Mouse (Mus musculus): Measurements from ENCODE around the gene Evi2. TPM values are rescaled to one million over a fixed set of nuclear protein-coding genes. Genes with fewer than 3 reads are reported as not detected.
A peak's percentile ranks its signal among the peaks of the same experiment; 100 is the strongest.

Gene Evi2
- total RNA-seq (2012; rRNA removed) (1.0 and 1.2 TPM in 2 replicates), total RNA-seq (2014; rRNA removed) (2.8 and 3.8 TPM in 2 replicates), polyA plus RNA-seq (2012; ENCODE audit: insufficient read length, low read depth) (2.9 and 6.2 TPM in 2 replicates)

DNA sequence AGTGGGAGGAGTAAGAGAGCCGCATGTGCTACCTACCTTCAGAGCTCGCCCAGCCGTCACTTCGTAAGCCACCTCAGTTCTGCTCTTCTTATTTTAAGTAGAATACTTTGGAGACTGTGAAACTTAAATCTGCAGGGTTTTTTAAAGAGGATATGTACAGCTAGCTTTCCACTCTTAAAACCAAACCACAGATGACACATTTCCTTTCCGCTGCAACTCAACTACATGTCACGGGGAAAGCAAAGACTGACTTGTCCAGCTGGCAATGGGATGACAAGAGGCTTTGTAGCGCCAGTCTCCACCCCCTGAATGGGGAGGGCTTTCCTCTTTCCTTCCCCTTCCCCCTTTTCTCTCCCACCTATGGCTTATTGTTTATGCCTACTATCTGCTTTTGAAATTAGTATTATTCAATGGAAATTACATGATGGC is at the start of gene Evi2, which contains the start of gene Evi2a:
Evi2 (minus strand) TSS at position 257 of the 429 bp plus-strand sequence.
Evi2a (minus strand) TSS at position 277 of the 429 bp plus-strand sequence.
- Histone ChIP-seq H3K9ac (ENCODE audit: insufficient read depth, low read depth) (peak within 1 kb of the TSS; percentile 99), H3K9me3 (replicated peaks; ENCODE audit: low read length) (no peaks in the 10 kb centered on the region), H3K36me3 (replicated peaks in 1 of 2; ENCODE audit: control insufficient read depth in 1 of 2, insufficient read depth in 1 of 2, low read length in 1 of 2) (peaks cover 15 to 47% of the 10 kb centered on the region in 2 experiments), H3K4me3 (replicated peaks in 1 of 3; ENCODE audit: low read depth in 2 of 3, low read length in 2 of 3, poor library complexity in 1 of 3) (peak within 1 kb of the TSS; percentile 65 to 89 (median 78)), H3K27me3 (replicated peaks) (no peaks in the 10 kb centered on the region), H3K4me2 (ENCODE audit: insufficient read depth, low read depth, poor library complexity, severe bottlenecking) (peak within 1 kb of the TSS; percentile 83), H3K27ac (ENCODE audit: insufficient read depth, low read depth) (peak within 1 kb of the TSS; percentile 97), H3K4me1 (ENCODE audit: control insufficient read depth in 1 of 2, insufficient read depth in 2 of 2) (peaks cover 17 to 51% of the 10 kb centered on the region in 2 experiments), H3K79me2 (replicated peaks; ENCODE audit: control insufficient read depth, extremely low read depth, insufficient read depth, poor library complexity, severe bottlenecking) (peaks cover 22% of the 10 kb centered on the region)
- dilution Hi-C loops (cut with MboI; ENCODE audit: extremely low pct_ligation_motif_present, extremely low pct_unique_long_range_greater_than_20kb, low sequenced_read_pairs): no loop called here
- TF ChIP-seq TCF12 (IDR thresholded peaks at IDR 0.05; ENCODE audit: low read depth, low read length) (peak; percentile 92), ZNF384 (IDR thresholded peaks at IDR 0.05; ENCODE audit: low read depth, low read length) (0 out of 2 replicates have a peak, but pooled peaks have one; percentile 14), E2F4 (IDR thresholded peaks at IDR 0.05; ENCODE audit: insufficient replicate concordance, low read depth, low read length) (peak; percentile 24; the same call in 1 of the 2 replicates), JUN (IDR thresholded peaks at IDR 0.05; ENCODE audit: insufficient read depth, low read depth, low read length) (0 out of 2 replicates have a peak, but pooled peaks have one; percentile 30), MAX (IDR thresholded peaks at IDR 0.05; ENCODE audit: low read length) (peak; percentile 75), ELF1 (IDR thresholded peaks at IDR 0.05; ENCODE audit: low read depth, low read length) (peak; percentile 74), CHD1 (IDR thresholded peaks at IDR 0.05; ENCODE audit: low read depth, low read length) (peak; percentile 90; the same call in 1 of the 2 replicates), CTCF (conservative IDR thresholded peaks at IDR 0.05 in 1 of 2, IDR thresholded peaks at IDR 0.05 in 1 of 2; ENCODE audit: low read depth in 2 of 2, low read length in 2 of 2) (no peak), EP300 (IDR thresholded peaks at IDR 0.05; ENCODE audit: low read length) (peak; percentile 83), MAZ (IDR thresholded peaks at IDR 0.05; ENCODE audit: low read depth, low read length) (peak; percentile 98), MAFK (IDR thresholded peaks at IDR 0.05; ENCODE audit: insufficient replicate concordance, low read length) (0 out of 2 replicates have a peak, but pooled peaks have one; percentile 33), ZKSCAN1 (IDR thresholded peaks at IDR 0.05; ENCODE audit: borderline replicate concordance, low read depth, low read length) (no peak), CHD2 (IDR thresholded peaks at IDR 0.05; ENCODE audit: low read length) (peak; percentile 64; the same call in 1 of the 2 replicates), RAD21 (IDR thresholded peaks at IDR 0.05; ENCODE audit: low read depth, low read length) (no peak; the same call in 1 of the 2 replicates), PAX5 (IDR thresholded peaks at IDR 0.05; ENCODE audit: low read length) (no peak), ZC3H11A (IDR thresholded peaks at IDR 0.05; ENCODE audit: low read depth, low read length) (no peak), MYC (IDR thresholded peaks at IDR 0.05; ENCODE audit: low read depth, low read length) (peak; percentile 92), HCFC1 (IDR thresholded peaks at IDR 0.05; ENCODE audit: low read depth, low read length) (peak; percentile 44; the same call in 1 of the 2 replicates), NELFE (IDR thresholded peaks at IDR 0.05; ENCODE audit: low read depth, low read length) (peak; percentile 87), MXI1 (IDR thresholded peaks at IDR 0.05; ENCODE audit: low read depth, low read length) (peak; percentile 95), KAT2A (IDR thresholded peaks at IDR 0.05; ENCODE audit: insufficient replicate concordance, low read length) (no peak), IRF4 (IDR thresholded peaks at IDR 0.05; ENCODE audit: low read depth, low read length) (peak; percentile 76), USF2 (conservative IDR thresholded peaks at IDR 0.05; ENCODE audit: low read depth, low read length) (no peak), SMC3 (IDR thresholded peaks at IDR 0.05; ENCODE audit: low read depth, low read length) (no peak), BHLHE40 (IDR thresholded peaks at IDR 0.05; ENCODE audit: low read depth, low read length) (peak; percentile 91), TBP (conservative IDR thresholded peaks at IDR 0.05; ENCODE audit: low read depth, low read length) (peak; percentile 97), GABPA (IDR thresholded peaks at IDR 0.05; ENCODE audit: insufficient replicate concordance, low read depth, low read length) (no peak), UBTF (IDR thresholded peaks at IDR 0.05; ENCODE audit: low read depth, low read length) (no peak), JUND (conservative IDR thresholded peaks at IDR 0.05; ENCODE audit: low read depth, low read length) (peak; percentile 62), POLR2AphosphoS2 (IDR thresholded peaks at IDR 0.05; ENCODE audit: low read depth, low read length) (peak; percentile 93), ZMIZ1 (IDR thresholded peaks at IDR 0.05; ENCODE audit: low read depth, low read length) (peak; percentile 80; the same call in 1 of the 2 replicates), MEF2A (IDR thresholded peaks at IDR 0.05; ENCODE audit: borderline replicate concordance, low read depth, low read length) (peak; percentile 86), ETS1 (conservative IDR thresholded peaks at IDR 0.05; ENCODE audit: low read depth, low read length) (peak; percentile 98), POLR2A (IDR thresholded peaks at IDR 0.05; ENCODE audit: low read depth, low read length) (peak; percentile 89), RCOR1 (conservative IDR thresholded peaks at IDR 0.05; ENCODE audit: low read depth, low read length) (no peak), USF1 (IDR thresholded peaks at IDR 0.05; ENCODE audit: low read depth, low read length) (no peak), SIN3A (IDR thresholded peaks at IDR 0.05; ENCODE audit: low read length) (peak; percentile 97), NRF1 (IDR thresholded peaks at IDR 0.05; ENCODE audit: low read depth, low read length) (no peak; the same call in 1 of the 2 replicates)
- in situ Hi-C loops (cut with MboI; ENCODE audit: low pct_ligation_motif_present, low pct_unique_long_range_greater_than_20kb, low sequenced_read_pairs): no loop called here
- DNase-seq (ENCODE audit: extremely low read depth): peak; percentile 95

Measured in CH12.LX (cell line).